Mouse (Mus musculus): ENCODE data around the gene Bicral. TPM values are rescaled to one million over a fixed set of nuclear protein-coding genes. Genes with fewer than 3 reads are reported as not detected.
A peak's percentile ranks its signal among the peaks of the same experiment; 100 is the strongest.

Gene Bicral
- polyA plus RNA-seq, 1 experiment, result 5.1 TPM

- peak overlapping the region; percentile 69 for H3ac ChIP-seq (ENCODE audit: control insufficient read depth, insufficient read length)
- TF ChIP-seq POLR2AphosphoS2 (IDR thresholded peaks at IDR 0.05; ENCODE audit: insufficient read length, low read depth) (no peak), REST (IDR thresholded peaks at IDR 0.05; ENCODE audit: insufficient read depth, insufficient read length) (no peak), CEBPB (IDR thresholded peaks at IDR 0.05; ENCODE audit: insufficient read depth, poor library complexity, severe bottlenecking) (no peak), MYOD1 (IDR thresholded peaks at IDR 0.05; ENCODE audit: control insufficient read depth in 1 of 3, insufficient read length in 2 of 3, low read depth in 2 of 3) (no peak), SRF (IDR thresholded peaks at IDR 0.05; ENCODE audit: control insufficient read depth, insufficient read length, low read depth) (no peak), TCF3 (IDR thresholded peaks at IDR 0.05; ENCODE audit: insufficient read length, low read depth) (no peak), USF1 (IDR thresholded peaks at IDR 0.05; ENCODE audit: low read depth) (no peak), TCF12 (IDR thresholded peaks at IDR 0.05; ENCODE audit: insufficient read depth, poor library complexity, severe bottlenecking) (no peak), POLR2A (IDR thresholded peaks at IDR 0.05; ENCODE audit: insufficient read length, low read depth) (no peak), E2F4 (IDR thresholded peaks at IDR 0.05; ENCODE audit: insufficient read depth) (no peak), MAX (IDR thresholded peaks at IDR 0.05; ENCODE audit: low read depth) (no peak), MYOG (IDR thresholded peaks at IDR 0.05; ENCODE audit: control insufficient read depth in 1 of 3, insufficient read depth in 1 of 3, insufficient read length in 2 of 3, low read depth in 2 of 3) (no peak)
These were observed 30.4 kb upstream of the Bicral start for GRCm38 (mm10) chr17:46888511-46889212.

GRCm38 (mm10) chr17:46885910-46886643 is 27.8 kb upstream of the Bicral start:
- no peak for TF ChIP-seq CEBPB (IDR thresholded peaks at IDR 0.05; ENCODE audit: insufficient read depth, poor library complexity, severe bottlenecking)
- peak in 2 of 3 experiments; percentile 55 to 75 for TF ChIP-seq MYOD1 (IDR thresholded peaks at IDR 0.05; ENCODE audit: control insufficient read depth in 1 of 3, insufficient read length in 2 of 3, low read depth in 2 of 3)
- TF ChIP-seq SRF (IDR thresholded peaks at IDR 0.05; ENCODE audit: control insufficient read depth, insufficient read length, low read depth), result peak; percentile 87
- TF ChIP-seq TCF3 (IDR thresholded peaks at IDR 0.05; ENCODE audit: insufficient read length, low read depth), result peak; percentile 13
- peak in 1 of 3 experiments; percentile 56 for TF ChIP-seq MYOG (IDR thresholded peaks at IDR 0.05; ENCODE audit: control insufficient read depth in 1 of 3, insufficient read depth in 1 of 3, insufficient read length in 2 of 3, low read depth in 2 of 3)
- no peak for TF ChIP-seq TCF12 (IDR thresholded peaks at IDR 0.05; ENCODE audit: insufficient read depth, poor library complexity, severe bottlenecking)
- TF ChIP-seq POLR2A (IDR thresholded peaks at IDR 0.05; ENCODE audit: insufficient read length, low read depth), result no peak
- TF ChIP-seq USF1 (IDR thresholded peaks at IDR 0.05; ENCODE audit: low read depth), result no peak
- TF ChIP-seq POLR2AphosphoS2 (IDR thresholded peaks at IDR 0.05; ENCODE audit: insufficient read length, low read depth), result no peak
- TF ChIP-seq MAX (IDR thresholded peaks at IDR 0.05; ENCODE audit: low read depth), result no peak
- TF ChIP-seq REST (IDR thresholded peaks at IDR 0.05; ENCODE audit: insufficient read depth, insufficient read length), result no peak
- no peak for TF ChIP-seq E2F4 (IDR thresholded peaks at IDR 0.05; ENCODE audit: insufficient read depth)
- H3ac ChIP-seq (ENCODE audit: control insufficient read depth, insufficient read length), result no peak overlapping the region
- no peak overlapping the region for H3K4me2 ChIP-seq (ENCODE audit: low read depth)
- H3K27me3 ChIP-seq (ENCODE audit: control insufficient read depth, insufficient read depth, insufficient read length), result no peaks in the 10 kb centered on the region
- no peaks in the 10 kb centered on the region for H3K36me3 ChIP-seq (ENCODE audit: control insufficient read depth, insufficient read depth)
- H3K4me3 ChIP-seq, result no peak overlapping the region
- H3K79me2 ChIP-seq (ENCODE audit: control insufficient read depth, insufficient read depth), result peaks cover 10% of the 10 kb centered on the region

More at GRCm38 (mm10) chr17:46888511-46889212, 30.4 kb upstream of the Bicral start:
- Histone ChIP-seq H3K79me2 (ENCODE audit: control insufficient read depth, insufficient read depth) (peaks cover 30% of the 10 kb centered on the region), H3K27me3 (ENCODE audit: control insufficient read depth, insufficient read depth, insufficient read length) (no peaks in the 10 kb centered on the region), H3K36me3 (ENCODE audit: control insufficient read depth, insufficient read depth) (no peaks in the 10 kb centered on the region), H3K4me2 (ENCODE audit: low read depth) (peak overlapping the region; percentile 94), H3K4me3 (peak overlapping the region; percentile 87)

- Histone ChIP-seq H3K4me2 (ENCODE audit: low read depth) (no peak overlapping the region), H3K4me3 (no peak overlapping the region), H3ac (ENCODE audit: control insufficient read depth, insufficient read length) (no peak overlapping the region), H3K27me3 (ENCODE audit: control insufficient read depth, insufficient read depth, insufficient read length) (no peaks in the 10 kb centered on the region), H3K79me2 (ENCODE audit: control insufficient read depth, insufficient read depth) (peaks cover 8% of the 10 kb centered on the region), H3K36me3 (ENCODE audit: control insufficient read depth, insufficient read depth) (no peaks in the 10 kb centered on the region)
- TF ChIP-seq MYOD1 (IDR thresholded peaks at IDR 0.05; ENCODE audit: control insufficient read depth in 1 of 3, insufficient read length in 2 of 3, low read depth in 2 of 3), result no peak
These were observed 27.1 kb upstream of the Bicral start for GRCm38 (mm10) chr17:46885218-46885909.

GRCm38 (mm10) chr17:46884766-46885165 is 26.5 kb upstream of the Bicral start:
- Histone ChIP-seq H3K36me3 (ENCODE audit: control insufficient read depth, insufficient read depth) (no peaks in the 10 kb centered on the region), H3K79me2 (ENCODE audit: control insufficient read depth, insufficient read depth) (peaks cover 8% of the 10 kb centered on the region), H3K27me3 (ENCODE audit: control insufficient read depth, insufficient read depth, insufficient read length) (no peaks in the 10 kb centered on the region), H3K4me2 (ENCODE audit: low read depth) (no peak overlapping the region), H3K4me3 (no peak overlapping the region), H3ac (ENCODE audit: control insufficient read depth, insufficient read length) (no peak overlapping the region)
- TF ChIP-seq POLR2A (IDR thresholded peaks at IDR 0.05; ENCODE audit: insufficient read length, low read depth), result no peak
- TF ChIP-seq MYOD1 (IDR thresholded peaks at IDR 0.05; ENCODE audit: control insufficient read depth in 1 of 3, insufficient read length in 2 of 3, low read depth in 2 of 3), result no peak
- TF ChIP-seq REST (IDR thresholded peaks at IDR 0.05; ENCODE audit: insufficient read depth, insufficient read length), result no peak
- TF ChIP-seq POLR2AphosphoS2 (IDR thresholded peaks at IDR 0.05; ENCODE audit: insufficient read length, low read depth), result no peak
- TF ChIP-seq E2F4 (IDR thresholded peaks at IDR 0.05; ENCODE audit: insufficient read depth), result no peak
- no peak for TF ChIP-seq MYOG (IDR thresholded peaks at IDR 0.05; ENCODE audit: control insufficient read depth in 1 of 3, insufficient read depth in 1 of 3, insufficient read length in 2 of 3, low read depth in 2 of 3)
- no peak for TF ChIP-seq CEBPB (IDR thresholded peaks at IDR 0.05; ENCODE audit: insufficient read depth, poor library complexity, severe bottlenecking)

All from myocyte (in vitro differentiated cells).